Mouse (Mus musculus): Measurements from ENCODE around the gene Gm3269. TPM values are rescaled to one million over a fixed set of nuclear protein-coding genes. Genes with fewer than 3 reads are reported as not detected.

Gene Gm3269
- not detected in 2 replicates for polyA plus RNA-seq (2015; fragmentation: Nextera tagmentation; extraction: Ambion mirVana)

GRCm38 (mm10) chr14:4837806-4838205, at the start of gene Gm3269:
Gm3269 (plus strand) TSS chr14:4838106.

GRCm38 (mm10) chr14:4855299-4855980, 17.5 kb downstream of the Gm3269 start, which contains the start of gene Gm3264:
Gm3264 (plus strand) TSS chr14:4855576.

GRCm38 (mm10) chr14:4892116-4892515, 54.2 kb downstream of the Gm3269 start, which contains the start of gene Gm3278:
Gm3278 (plus strand) TSS chr14:4892416.

Other genes with a start within 250 kb of the Gm3269 start
- not detected in 2 replicates for gene Gm8159, start 205.8 kb upstream of the Gm3269 start, polyA plus RNA-seq (2015; fragmentation: Nextera tagmentation; extraction: Ambion mirVana)
- not detected in 2 replicates for gene Gm3239, start 173.9 kb upstream of the Gm3269 start, polyA plus RNA-seq (2015; fragmentation: Nextera tagmentation; extraction: Ambion mirVana)
- gene Gm7876, start 128.9 kb upstream of the Gm3269 start, polyA plus RNA-seq (2015; fragmentation: Nextera tagmentation; extraction: Ambion mirVana), result not detected in 2 replicates
- not detected in 2 replicates for gene Gm3252, start 111.3 kb upstream of the Gm3269 start, polyA plus RNA-seq (2015; fragmentation: Nextera tagmentation; extraction: Ambion mirVana)
- not detected in 2 replicates for gene Gm9602, start 61.8 kb upstream of the Gm3269 start, polyA plus RNA-seq (2015; fragmentation: Nextera tagmentation; extraction: Ambion mirVana)
- not detected in 2 replicates for gene Gm3264, start 17.5 kb downstream of the Gm3269 start, polyA plus RNA-seq (2015; fragmentation: Nextera tagmentation; extraction: Ambion mirVana)
- gene Gm3278, start 54.3 kb downstream of the Gm3269 start, polyA plus RNA-seq (2015; fragmentation: Nextera tagmentation; extraction: Ambion mirVana), result not detected in 2 replicates
- not detected in 2 replicates for gene Gm8297, start 145.8 kb downstream of the Gm3269 start, polyA plus RNA-seq (2015; fragmentation: Nextera tagmentation; extraction: Ambion mirVana)
- not detected in 2 replicates for gene Gm3298, start 177.8 kb downstream of the Gm3269 start, polyA plus RNA-seq (2015; fragmentation: Nextera tagmentation; extraction: Ambion mirVana)
- not detected in 2 replicates for gene 4930555G01Rik, start 212.5 kb downstream of the Gm3269 start, polyA plus RNA-seq (2015; fragmentation: Nextera tagmentation; extraction: Ambion mirVana)
- gene Gm8281, start 232.9 kb downstream of the Gm3269 start, polyA plus RNA-seq (2015; fragmentation: Nextera tagmentation; extraction: Ambion mirVana), result 0.32 TPM in 1 of 2 replicates, not detected in the other

Data from spleen, postnatal 0 days (tissue).